8 mouse cellular contexts compared by ENCODE assay signal in genomic region chr8:92357398-92357981, GRCm38 (mm10). TPM values are rescaled to one million over a fixed set of nuclear protein-coding genes. Genes with fewer than 3 reads are reported as not detected.
DNase-seq lines count a peak whose midpoint lies in the region; ATAC-seq lines count a peak whose summit lies in the region.

Irx5 (plus strand) TSS chr8:92357625.

- H3K4me1 ChIP-seq in hindbrain, embryonic 16.5 days (ENCODE audit: control insufficient read depth, insufficient read depth, low read depth, low read length), result peaks cover 13% of the 10 kb centered on the region
- peaks cover 46% of the 10 kb centered on the region for H3K4me1 ChIP-seq in liver, embryonic 12.5 days
- peaks cover 17% of the 10 kb centered on the region for H3K4me1 ChIP-seq in neural tube, embryonic 11.5 days (ENCODE audit: control insufficient read depth, insufficient read depth, low read length)

- H3K36me3 ChIP-seq in hindbrain, embryonic 16.5 days (ENCODE audit: control insufficient read depth, insufficient read depth, low read length), result no peaks in the 10 kb centered on the region
- no peaks in the 10 kb centered on the region for H3K36me3 ChIP-seq in liver, embryonic 12.5 days
- peaks cover 2% of the 10 kb centered on the region; the same call in 1 of the 2 replicates for H3K36me3 ChIP-seq in neural tube, embryonic 11.5 days (ENCODE audit: control insufficient read depth, insufficient read depth, low read length)

- peak within 1 kb of the TSS; percentile 68 for H3K4me3 ChIP-seq in hindbrain, embryonic 16.5 days (ENCODE audit: low read length)
- H3K4me3 ChIP-seq in liver, embryonic 12.5 days, result peak within 1 kb of the TSS; percentile 74
- H3K4me3 ChIP-seq in neural tube, embryonic 11.5 days (ENCODE audit: low read depth, low read length), result peak within 1 kb of the TSS; percentile 85

- H3K27me3 ChIP-seq in hindbrain, embryonic 16.5 days (replicated peaks; ENCODE audit: control insufficient read depth, insufficient read depth, low read length), result peaks cover 9% of the 10 kb centered on the region
- H3K27me3 ChIP-seq in liver, embryonic 12.5 days (replicated peaks), result peaks cover 66% of the 10 kb centered on the region
- H3K27me3 ChIP-seq in neural tube, embryonic 11.5 days (ENCODE audit: control insufficient read depth, insufficient read depth, low read length), result peaks cover 19% of the 10 kb centered on the region

- peak; percentile 75 for ATAC-seq in hindbrain, embryonic 16.5 days
- ATAC-seq in liver, embryonic 12.5 days, result no peak
- peak; percentile 51 for ATAC-seq in neural tube, embryonic 11.5 days (ENCODE audit: insufficient read depth, low FRiP score, low TSS enrichment)
- no peak for ATAC-seq in megakaryocyte-erythroid progenitor cell, adult 5-6 weeks (replicated peaks; ENCODE audit: low FRiP score, low TSS enrichment, poor library complexity, severe bottlenecking)

- intact Hi-C loops in gastrocnemius, postnatal 14 days (cut with DNase I; ENCODE audit: low total_unique reads), result no loop called here

- H3K9me3 ChIP-seq in hindbrain, embryonic 16.5 days (ENCODE audit: control insufficient read depth, low read length), result no peaks in the 10 kb centered on the region
- H3K9me3 ChIP-seq in liver, embryonic 12.5 days (replicated peaks), result no peaks in the 10 kb centered on the region
- no peaks in the 10 kb centered on the region for H3K9me3 ChIP-seq in neural tube, embryonic 11.5 days (ENCODE audit: control insufficient read depth, low read length)

- peak; percentile 87 for DNase-seq in ovary, adult 18-20 months (ENCODE audit: low spot score)
- no peak for DNase-seq in ovary, postnatal 14 days (ENCODE audit: low spot score)
- DNase-seq in cerebellum, adult 9-11 months, result peak; percentile 72
- DNase-seq in gastrocnemius, postnatal 14 days, result peak; percentile 48
- DNase-seq in neural tube, embryonic 11.5 days (ENCODE audit: low spot score), result peak; percentile 93

- H3K9ac ChIP-seq in hindbrain, embryonic 16.5 days (ENCODE audit: low read depth, low read length), result peak within 1 kb of the TSS; percentile 82
- H3K9ac ChIP-seq in liver, embryonic 12.5 days, result peak within 1 kb of the TSS; percentile 76
- H3K9ac ChIP-seq in neural tube, embryonic 11.5 days (ENCODE audit: low read length), result peak within 1 kb of the TSS; percentile 95

- H3K4me2 ChIP-seq in hindbrain, embryonic 16.5 days (ENCODE audit: low read length), result peak within 1 kb of the TSS; percentile 82
- peak within 1 kb of the TSS; percentile 91 for H3K4me2 ChIP-seq in liver, embryonic 12.5 days
- H3K4me2 ChIP-seq in neural tube, embryonic 11.5 days (ENCODE audit: low read depth), result peak within 1 kb of the TSS; percentile 92

- peak within 1 kb of the TSS; percentile 91 for H3K27ac ChIP-seq in hindbrain, embryonic 16.5 days (ENCODE audit: low read depth, low read length)
- H3K27ac ChIP-seq in liver, embryonic 12.5 days, result no peak within 1 kb of the TSS
- H3K27ac ChIP-seq in neural tube, embryonic 11.5 days (ENCODE audit: low read depth, low read length), result peak within 1 kb of the TSS; percentile 95

- WGBS in hindbrain, embryonic 16.5 days, result 0% methylated on average over 38 of the region's 47 CpGs
- under 1% methylated on average over 37 of the region's 47 CpGs for WGBS in liver, embryonic 12.5 days (ENCODE audit: insufficient replicate concordance)
- WGBS in neural tube, embryonic 11.5 days, result under 1% methylated on average over 41 of the region's 47 CpGs

RNA-seq across cellular contexts. Expression of gene Irx5, which starts in this region (rescaled TPM):
- not detected for total RNA-seq in gastrocnemius, postnatal 14 days (2021)
- polyA plus RNA-seq in hindbrain, embryonic 16.5 days (2015; fragmentation: Nextera tagmentation; extraction: Ambion mirVana), result 8.0 and 9.4 TPM in 2 replicates
- polyA plus RNA-seq in liver, embryonic 12.5 days (2016; fragmentation: Nextera tagmentation; extraction: Ambion mirVana), result 0.32 and 0.38 TPM in 2 replicates
- 19.7 and 21.2 TPM in 2 replicates for polyA plus RNA-seq in neural tube, embryonic 11.5 days (2014; fragmentation: Nextera tagmentation; extraction: Ambion mirVana)
- not detected in 2 replicates for total RNA-seq in megakaryocyte-erythroid progenitor cell, adult 5-6 weeks (2014; fragmentation: Nextera tagmentation)
- not detected in 2 replicates for total RNA-seq in megakaryocyte-erythroid progenitor cell, adult 5-6 weeks (2017)

Comparison
In these comparisons a context has a peak if more than half of its experiments do, and no peak if none do; other contexts are left out.
1. Peak in DNase-seq in gastrocnemius, postnatal 14 days; RNA of the gene not detected or under 1 TPM.
2. ATAC-seq: peak in hindbrain, embryonic 16.5 days (single experiment) and neural tube, embryonic 11.5 days (single experiment); none in liver, embryonic 12.5 days (single experiment) and megakaryocyte-erythroid progenitor cell, adult 5-6 weeks (single experiment).
3. Peak in every context shown above with its lines, with median percentiles within 50 percentile points of each other: H3K4me2 ChIP-seq, H3K4me3 ChIP-seq and H3K9ac ChIP-seq.